Mouse (Mus musculus): ENCODE data around the gene Madcam1.

Gene Madcam1

GRCm38 (mm10) chr10:79664131-79664665 is at the start of gene Madcam1:
Madcam1 (plus strand) TSS chr10:79664559.
- DNase-seq: peak; percentile 68

- DNase-seq: no peak
These were observed 48.5 kb upstream of the Madcam1 start for GRCm38 (mm10) chr10:79615860-79616259.

- DNase-seq: no peak
These were observed 48.0 kb upstream of the Madcam1 start for GRCm38 (mm10) chr10:79616376-79616775.

GRCm38 (mm10) chr10:79623950-79624349 is 40.4 kb upstream of the Madcam1 start:
- no peak for DNase-seq

GRCm38 (mm10) chr10:79625398-79625797 is 39.0 kb upstream of the Madcam1 start:
- DNase-seq: no peak

GRCm38 (mm10) chr10:79626156-79626555 is 38.2 kb upstream of the Madcam1 start:
- DNase-seq: no peak

- no peak for DNase-seq
These were observed 36.0 kb upstream of the Madcam1 start for GRCm38 (mm10) chr10:79628377-79628776.

GRCm38 (mm10) chr10:79631432-79631831 is 32.9 kb upstream of the Madcam1 start:
- DNase-seq: peak; percentile 58

GRCm38 (mm10) chr10:79633006-79633777 is 31.2 kb upstream of the Madcam1 start:
- no peak for DNase-seq

- no peak for DNase-seq
These were observed 28.1 kb upstream of the Madcam1 start for GRCm38 (mm10) chr10:79636287-79636686.

GRCm38 (mm10) chr10:79637128-79638110 is 26.9 kb upstream of the Madcam1 start, which contains the start of gene Shc2:
Shc2 (minus strand) TSS chr10:79637918.
- DNase-seq: peak; percentile 89

GRCm38 (mm10) chr10:79638486-79639204 is 25.7 kb upstream of the Madcam1 start:
- DNase-seq: peak; percentile 53

- DNase-seq: no peak
These were observed 18.6 kb upstream of the Madcam1 start, which contains the start of gene Odf3l2 for GRCm38 (mm10) chr10:79645711-79646110. Odf3l2 (minus strand) TSS chr10:79645738.

GRCm38 (mm10) chr10:79649070-79649751 is 15.1 kb upstream of the Madcam1 start:
- peak; percentile 83 for DNase-seq

- DNase-seq: no peak
These were observed 11.6 kb upstream of the Madcam1 start for GRCm38 (mm10) chr10:79652789-79653188.

- DNase-seq: no peak
These were observed 9.4 kb upstream of the Madcam1 start for GRCm38 (mm10) chr10:79654946-79655395.

- DNase-seq: no peak
These were observed 5.5 kb upstream of the Madcam1 start for GRCm38 (mm10) chr10:79658829-79659228.

GRCm38 (mm10) chr10:79660298-79660697 is 4.1 kb upstream of the Madcam1 start:
- DNase-seq: no peak

- DNase-seq: no peak
These were observed 2.5 kb upstream of the Madcam1 start for GRCm38 (mm10) chr10:79661861-79662260.

- no peak for DNase-seq
These were observed 692 bp downstream of the Madcam1 start for GRCm38 (mm10) chr10:79665051-79665450.

- DNase-seq: no peak
These were observed 2.1 kb downstream of the Madcam1 start for GRCm38 (mm10) chr10:79666493-79666892.

- no peak for DNase-seq
These were observed 3.7 kb downstream of the Madcam1 start for GRCm38 (mm10) chr10:79668076-79668475.
